Comparison of ENCODE assay signal across 23 mouse cellular contexts in the genomic region with DNA sequence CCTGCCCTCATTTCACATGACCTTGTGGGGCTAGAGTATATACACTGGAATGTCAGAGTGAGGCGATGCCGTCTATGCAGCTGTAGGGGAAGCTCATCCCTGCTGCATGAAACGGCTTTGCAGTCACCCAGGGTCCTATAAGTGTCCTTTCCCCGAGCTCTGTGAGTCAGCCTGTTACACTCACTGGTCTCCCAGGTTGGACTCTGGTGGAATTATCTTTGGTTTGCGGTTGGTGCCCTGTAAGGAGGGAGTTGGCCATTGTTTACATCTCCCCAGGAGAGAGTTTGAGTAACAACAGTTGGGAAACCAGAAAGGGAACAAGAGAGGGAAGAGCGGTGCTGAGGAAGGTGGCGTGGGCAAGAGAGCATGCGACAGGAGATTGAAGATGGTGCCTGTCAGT. TPM values are rescaled to one million over a fixed set of nuclear protein-coding genes. Genes with fewer than 3 reads are reported as not detected.
A peak's percentile ranks its signal among the peaks of the same experiment; 100 is the strongest.
DNase-seq lines count a peak whose midpoint lies in the region; ATAC-seq and TF ChIP-seq lines count a peak whose summit lies in the region.
"Had no signal": no experiment of that assay in that cellular context is flagged by ENCODE, and none has a peak within 500 bp of the region (broad histone marks: within the 10 kb centered on the region; RNA-seq: fewer than 3 reads in every experiment).

No protein-coding gene starts in this region.

- H3K9ac ChIP-seq in intestine, postnatal 0 days (ENCODE audit: low read depth, low read length), result no peak overlapping the region
- no peak overlapping the region for H3K9ac ChIP-seq in stomach, postnatal 0 days (ENCODE audit: low read length)
- no peak overlapping the region for H3K9ac ChIP-seq in hindbrain, embryonic 16.5 days (ENCODE audit: low read depth, low read length)
- H3K9ac ChIP-seq: embryonic facial prominence, embryonic 12.5 days; embryonic facial prominence, embryonic 15.5 days; forebrain, postnatal 0 days; hindbrain, embryonic 12.5 days; hindbrain, embryonic 15.5 days had no signal

- H3K4me1 ChIP-seq in intestine, postnatal 0 days (replicated peaks; ENCODE audit: control insufficient read depth, insufficient read depth, low read length), result peaks cover 3% of the 10 kb centered on the region; the same call in 1 of the 2 replicates
- H3K4me1 ChIP-seq in stomach, postnatal 0 days (replicated peaks; ENCODE audit: control insufficient read depth, insufficient read depth), result no peaks in the 10 kb centered on the region
- H3K4me1 ChIP-seq in hindbrain, embryonic 16.5 days (ENCODE audit: control insufficient read depth, insufficient read depth, low read depth, low read length), result no peaks in the 10 kb centered on the region
- H3K4me1 ChIP-seq: embryonic facial prominence, embryonic 12.5 days; embryonic facial prominence, embryonic 15.5 days; hindbrain, embryonic 12.5 days; hindbrain, embryonic 15.5 days had no signal

- peak overlapping the region; percentile 86; the same call in 1 of the 2 replicates for H3K27ac ChIP-seq in intestine, postnatal 0 days (ENCODE audit: low read depth, low read length)
- peak overlapping the region; percentile 75 for H3K27ac ChIP-seq in stomach, postnatal 0 days (replicated peaks)
- no peak overlapping the region for H3K27ac ChIP-seq in hindbrain, embryonic 16.5 days (ENCODE audit: low read depth, low read length)
- H3K27ac ChIP-seq: embryonic facial prominence, embryonic 12.5 days; embryonic facial prominence, embryonic 15.5 days; gastrocnemius, adult 2 months; hindbrain, embryonic 12.5 days; hindbrain, embryonic 15.5 days had no signal

- ATAC-seq in intestine, postnatal 0 days, result no peak
- ATAC-seq in stomach, postnatal 0 days (ENCODE audit: low FRiP score, low TSS enrichment), result peak; percentile 62
- ATAC-seq in hindbrain, embryonic 16.5 days, result no peak
- ATAC-seq: CD4-positive, CD25-positive, alpha-beta regulatory T cell, adult 4 months; forebrain, embryonic 14.5 days; forebrain, postnatal 0 days; Patski had no signal

- H3K9me3 ChIP-seq in intestine, postnatal 0 days (ENCODE audit: control insufficient read depth), result no peaks in the 10 kb centered on the region
- no peaks in the 10 kb centered on the region for H3K9me3 ChIP-seq in stomach, postnatal 0 days (ENCODE audit: control insufficient read depth, low read length)
- no peaks in the 10 kb centered on the region for H3K9me3 ChIP-seq in hindbrain, embryonic 16.5 days (ENCODE audit: control insufficient read depth, low read length)
- H3K9me3 ChIP-seq: embryonic facial prominence, embryonic 12.5 days; embryonic facial prominence, embryonic 15.5 days; hindbrain, embryonic 12.5 days; hindbrain, embryonic 15.5 days had no signal

- 44% methylated on average over 8 of the region's 8 CpGs for WGBS in intestine, postnatal 0 days
- 45% methylated on average over 8 of the region's 8 CpGs for WGBS in stomach, postnatal 0 days
- 71% methylated on average over 8 of the region's 8 CpGs for WGBS in hindbrain, embryonic 16.5 days

- H3K4me2 ChIP-seq in intestine, postnatal 0 days (replicated peaks; ENCODE audit: low read depth), result peak overlapping the region; percentile 45
- H3K4me2 ChIP-seq in stomach, postnatal 0 days (replicated peaks; ENCODE audit: low read depth), result no peak overlapping the region; the same call in 1 of the 2 replicates
- H3K4me2 ChIP-seq in hindbrain, embryonic 16.5 days (ENCODE audit: low read length), result no peak overlapping the region
- H3K4me2 ChIP-seq: embryonic facial prominence, embryonic 12.5 days; embryonic facial prominence, embryonic 15.5 days; heart, embryonic 11.5 days; hindbrain, embryonic 12.5 days; hindbrain, embryonic 15.5 days had no signal

- DNase-seq in ZHBTc4 (ENCODE audit: low read depth, low spot score), result peak; percentile 27
- DNase-seq in stomach, postnatal 0 days (ENCODE audit: low spot score), result peak; percentile 58
- no peak for DNase-seq in thymus, adult 18-20 months
- no peak for DNase-seq in testis, postnatal 14 days (ENCODE audit: low spot score)
- DNase-seq: adrenal gland, adult 2 months; adrenal gland, postnatal 25 days; cerebellum, adult 11-12 months; cerebellum, adult 8-10 months; cerebellum, postnatal 10 days; forebrain, postnatal 0 days; gastrocnemius, adult 2 months; gastrocnemius, postnatal 14 days; heart, adult 11 months had no signal

- H3K36me3 ChIP-seq in intestine, postnatal 0 days (ENCODE audit: control insufficient read depth, insufficient read depth), result peaks cover 5% of the 10 kb centered on the region
- H3K36me3 ChIP-seq in stomach, postnatal 0 days (ENCODE audit: control insufficient read depth, insufficient read depth, low read length), result no peaks in the 10 kb centered on the region
- H3K36me3 ChIP-seq in hindbrain, embryonic 16.5 days (ENCODE audit: control insufficient read depth, insufficient read depth, low read length), result no peaks in the 10 kb centered on the region
- H3K36me3 ChIP-seq: embryonic facial prominence, embryonic 12.5 days; embryonic facial prominence, embryonic 15.5 days had no signal

- no peak overlapping the region for H3K4me3 ChIP-seq in intestine, postnatal 0 days (ENCODE audit: low read depth, low read length)
- H3K4me3 ChIP-seq in stomach, postnatal 0 days (ENCODE audit: low read depth, low read length), result no peak overlapping the region
- no peak overlapping the region for H3K4me3 ChIP-seq in hindbrain, embryonic 16.5 days (ENCODE audit: low read length)
- H3K4me3 ChIP-seq: embryonic facial prominence, embryonic 12.5 days; embryonic facial prominence, embryonic 15.5 days; gastrocnemius, adult 2 months; hindbrain, embryonic 12.5 days; hindbrain, embryonic 15.5 days had no signal

- TF ChIP-seq EP300 in stomach, postnatal 0 days (optimal IDR thresholded peaks at IDR 0.05), result no peak

- no peaks in the 10 kb centered on the region for H3K27me3 ChIP-seq in intestine, postnatal 0 days (replicated peaks; ENCODE audit: control insufficient read depth, insufficient read depth, low read length)
- no peaks in the 10 kb centered on the region for H3K27me3 ChIP-seq in stomach, postnatal 0 days (ENCODE audit: control insufficient read depth, insufficient read depth, low read length)
- H3K27me3 ChIP-seq in hindbrain, embryonic 16.5 days (replicated peaks; ENCODE audit: control insufficient read depth, insufficient read depth, low read length), result no peaks in the 10 kb centered on the region
- H3K27me3 ChIP-seq: embryonic facial prominence, embryonic 12.5 days; embryonic facial prominence, embryonic 15.5 days; hindbrain, embryonic 12.5 days; hindbrain, embryonic 15.5 days; Patski had no signal

- no peak for TF ChIP-seq CTCF in intestine, postnatal 0 days (IDR thresholded peaks at IDR 0.05; ENCODE audit: low read depth)
- no peak for TF ChIP-seq CTCF in stomach, postnatal 0 days (IDR thresholded peaks at IDR 0.05; ENCODE audit: low read depth)

RNA-seq across cellular contexts. Expression of gene Plekhh1, which starts 10.7 kb away (rescaled TPM):
- polyA plus RNA-seq in intestine, postnatal 0 days (2015; fragmentation: Nextera tagmentation; extraction: Ambion mirVana), result 12.2 and 12.6 TPM in 2 replicates
- 6.1 and 6.9 TPM in 2 replicates for polyA plus RNA-seq in stomach, postnatal 0 days (2015; fragmentation: Nextera tagmentation; extraction: Ambion mirVana)
- polyA plus RNA-seq in hindbrain, embryonic 16.5 days (2015; fragmentation: Nextera tagmentation; extraction: Ambion mirVana), result 1.5 and 2.3 TPM in 2 replicates

RNA-seq across cellular contexts. Expression of gene Tmem229b, which starts 32.3 kb away (rescaled TPM):
- 8.6 and 11.9 TPM in 2 replicates for polyA plus RNA-seq in intestine, postnatal 0 days (2015; fragmentation: Nextera tagmentation; extraction: Ambion mirVana)
- 4.7 and 4.9 TPM in 2 replicates for polyA plus RNA-seq in stomach, postnatal 0 days (2015; fragmentation: Nextera tagmentation; extraction: Ambion mirVana)
- 71.2 and 73.3 TPM in 2 replicates for polyA plus RNA-seq in hindbrain, embryonic 16.5 days (2015; fragmentation: Nextera tagmentation; extraction: Ambion mirVana)

RNA-seq across cellular contexts. Expression of gene Pigh, which starts 49.7 kb away (rescaled TPM):
- 18.2 and 20.9 TPM in 2 replicates for polyA plus RNA-seq in intestine, postnatal 0 days (2015; fragmentation: Nextera tagmentation; extraction: Ambion mirVana)
- 18.8 and 20.3 TPM in 2 replicates for polyA plus RNA-seq in stomach, postnatal 0 days (2015; fragmentation: Nextera tagmentation; extraction: Ambion mirVana)
- polyA plus RNA-seq in hindbrain, embryonic 16.5 days (2015; fragmentation: Nextera tagmentation; extraction: Ambion mirVana), result 20.2 and 20.7 TPM in 2 replicates

Comparison
In these comparisons a context has a peak if more than half of its experiments do, and no peak if none do; other contexts are left out.
1. DNase-seq: peak in ZHBTc4 (single experiment) and stomach, postnatal 0 days (single experiment); none in thymus, adult 18-20 months (0 of 2) and testis, postnatal 14 days (single experiment).